Comparison of ENCODE assay signal across 8 mouse cellular contexts in genomic region chr2:101828057-101828643, GRCm38 (mm10). TPM values are rescaled to one million over a fixed set of nuclear protein-coding genes. Genes with fewer than 3 reads are reported as not detected.
DNase-seq lines count a peak whose midpoint lies in the region; ATAC-seq and TF ChIP-seq lines count a peak whose summit lies in the region.

No protein-coding gene starts in this region.

- DNase-seq in hindbrain, postnatal 0 days (ENCODE audit: low spot score) = peak; percentile 55
- peak; percentile 73 for DNase-seq in CD4-positive, CD25-positive, alpha-beta regulatory T cell, adult 2 months (ENCODE audit: low read depth, low spot score)
- DNase-seq in adipocyte (ENCODE audit: low spot score) = peak; percentile 78
- peak; percentile 30 for DNase-seq in lung, postnatal 10 days
- no peak for DNase-seq in spleen, postnatal 36 days (ENCODE audit: low spot score in 2 of 2)
- no peak for DNase-seq in adrenal gland, adult 18-20 months (ENCODE audit: low spot score in 2 of 2)
- DNase-seq in adrenal gland, adult 8-10 months = no peak

- no peaks in the 10 kb centered on the region for H3K4me1 ChIP-seq in hindbrain, postnatal 0 days (ENCODE audit: insufficient read depth, low read length)
- H3K4me1 ChIP-seq in hindbrain, embryonic 13.5 days (replicated peaks) = 0 out of 2 replicates have a peak, but pooled peaks cover 5% of the 10 kb centered on the region

- TF ChIP-seq CTCF in hindbrain, postnatal 0 days (IDR thresholded peaks at IDR 0.05; ENCODE audit: low read depth) = peak; percentile 62

- no peak overlapping the region for H3K27ac ChIP-seq in hindbrain, postnatal 0 days
- H3K27ac ChIP-seq in hindbrain, embryonic 13.5 days = no peak overlapping the region

- ATAC-seq in hindbrain, postnatal 0 days = no peak
- ATAC-seq in hindbrain, embryonic 13.5 days (ENCODE audit: low FRiP score) = no peak

- no peaks in the 10 kb centered on the region for H3K27me3 ChIP-seq in hindbrain, postnatal 0 days (ENCODE audit: insufficient read depth, low read length)
- no peaks in the 10 kb centered on the region for H3K27me3 ChIP-seq in hindbrain, embryonic 13.5 days

- no peaks in the 10 kb centered on the region for H3K9me3 ChIP-seq in hindbrain, postnatal 0 days (ENCODE audit: low read length)
- no peaks in the 10 kb centered on the region for H3K9me3 ChIP-seq in hindbrain, embryonic 13.5 days

- WGBS in hindbrain, postnatal 0 days = 73% methylated on average over 5 of the region's 5 CpGs
- 83% methylated on average over 5 of the region's 5 CpGs for WGBS in hindbrain, embryonic 13.5 days

- H3K36me3 ChIP-seq in hindbrain, postnatal 0 days (ENCODE audit: insufficient read depth, low read length) = no peaks in the 10 kb centered on the region
- H3K36me3 ChIP-seq in hindbrain, embryonic 13.5 days = no peaks in the 10 kb centered on the region

- H3K9ac ChIP-seq in hindbrain, postnatal 0 days (replicated peaks; ENCODE audit: low read length) = no peak overlapping the region
- no peak overlapping the region for H3K9ac ChIP-seq in hindbrain, embryonic 13.5 days

- H3K4me2 ChIP-seq in hindbrain, postnatal 0 days (ENCODE audit: low read depth, low read length) = no peak overlapping the region
- H3K4me2 ChIP-seq in hindbrain, embryonic 13.5 days = no peak overlapping the region

- H3K4me3 ChIP-seq in hindbrain, postnatal 0 days (ENCODE audit: low read length) = no peak overlapping the region
- no peak overlapping the region for H3K4me3 ChIP-seq in hindbrain, embryonic 13.5 days

RNA-seq across cellular contexts. Expression of gene Prr5l, which starts 54.7 kb away (rescaled TPM):
- total RNA-seq in hindbrain, postnatal 0 days (2014; rRNA removed) = 5.7 and 8.0 TPM in 2 replicates
- 3.6 and 4.8 TPM in 2 replicates for polyA plus RNA-seq in hindbrain, postnatal 0 days (2015; fragmentation: Nextera tagmentation; extraction: Ambion mirVana)
- 5.7 and 6.8 TPM in 2 replicates for polyA plus RNA-seq in hindbrain, embryonic 13.5 days (2015; fragmentation: Nextera tagmentation; extraction: Ambion mirVana)
- 1 to 10 TPM; 3.9 to 5.6 TPM for total RNA-seq in adrenal gland, adult 18-20 months (2021)
- 1 to 10 TPM; 3.7 to 9.2 (median 4.7) TPM for total RNA-seq in adrenal gland, adult 8-10 months (2022)

RNA-seq across cellular contexts. Expression of gene Commd9, which starts 57.9 kb away (rescaled TPM):
- 74.0 and 111 TPM in 2 replicates for total RNA-seq in hindbrain, postnatal 0 days (2014; rRNA removed)
- polyA plus RNA-seq in hindbrain, postnatal 0 days (2015; fragmentation: Nextera tagmentation; extraction: Ambion mirVana) = 89.8 and 94.6 TPM in 2 replicates
- 99.8 and 110 TPM in 2 replicates for polyA plus RNA-seq in hindbrain, embryonic 13.5 days (2015; fragmentation: Nextera tagmentation; extraction: Ambion mirVana)
- total RNA-seq in adrenal gland, adult 18-20 months (2021) = 10 to 100 TPM; 36.5 to 37.1 TPM
- total RNA-seq in adrenal gland, adult 8-10 months (2022) = 10 to 100 TPM; 42.1 to 54.8 (median 44.4) TPM

Comparison
In these comparisons a context has a peak if more than half of its experiments do, and no peak if none do; other contexts are left out.
1. DNase-seq: peak in hindbrain, postnatal 0 days (single experiment), CD4-positive, CD25-positive, alpha-beta regulatory T cell, adult 2 months (single experiment), adipocyte (single experiment) and lung, postnatal 10 days (single experiment); none in spleen, postnatal 36 days (0 of 2), adrenal gland, adult 18-20 months (0 of 2) and adrenal gland, adult 8-10 months (single experiment).